Mouse (Mus musculus) heart, embryonic 10.5 days (tissue): ENCODE data around the gene Eif3k. TPM values are rescaled to one million over a fixed set of nuclear protein-coding genes. Genes with fewer than 3 reads are reported as not detected.

Source experiments
- DNase-seq: peaks from one replicate; pipeline ENCODE4 v3.0.0-alpha.2; 2017; ENCODE audit warnings: low spot score
- H3K27ac ChIP-seq: fragments of 300-500 bp; sonication (generic); 2 replicates; pipeline ENCODE4 v1.5.1; 2016; ENCODE audit warnings: mild to moderate bottlenecking
- H3K27me3 ChIP-seq: fragments of 300-500 bp; sonication (generic); 2 replicates; pipeline ENCODE4 v1.6.1; 2016; ENCODE audit warnings: mild to moderate bottlenecking; ENCODE audit not compliant: poor library complexity, insufficient read depth, severe bottlenecking
- H3K36me3 ChIP-seq: fragments of 300-500 bp; sonication (generic); 2 replicates; pipeline ENCODE4 v1.6.1; 2016; ENCODE audit warnings: mild to moderate bottlenecking, moderate library complexity
- H3K4me1 ChIP-seq: fragments of 300-500 bp; sonication (generic); 2 replicates; pipeline ENCODE4 v1.6.1; 2016; ENCODE audit warnings: mild to moderate bottlenecking
- H3K4me3 ChIP-seq: fragments of 300-500 bp; sonication (generic); 2 replicates; pipeline ENCODE4 v1.5.1; 2016; ENCODE audit warnings: mild to moderate bottlenecking, moderate library complexity
- H3K9me3 ChIP-seq: fragments of 300-500 bp; sonication (generic); 2 replicates; pipeline ENCODE4 v1.6.1; 2016; ENCODE audit warnings: mild to moderate bottlenecking, moderate library complexity
- WGBS: fragments of 180-500 bp; shearing (Covaris S2); methylation state at CpG from one replicate; pipeline ENCODE4 v1.1.7; 2016; 5-methylcytosine and 5-hydroxymethylcytosine counted together
- polyA plus RNA-seq: library from polyadenylated mRNA; unstranded; fragments of >200 nt; fragmentation: Nextera tagmentation; extraction: Ambion mirVana; gene quantifications from 2 replicates; pipeline ENCODE4 v1.2.1, GENCODE M21; 2016

Eif3k gene
- polyA plus RNA-seq, 1 experiment from 2014 or later, result 329 TPM

- Histone ChIP-seq H3K27ac (peak overlapping the region; percentile 96), H3K4me3 (no peak overlapping the region), H3K4me1 (peaks cover 36% of the 10 kb centered on the region), H3K36me3 (no peaks in the 10 kb centered on the region), H3K27me3 (no peaks in the 10 kb centered on the region), H3K9me3 (no peaks in the 10 kb centered on the region)
- 82% methylated on average over 3 of the region's 3 CpGs for WGBS
- DNase-seq, result no peak
Measured at GRCm38 (mm10) chr7:28963399-28963923, 18.2 kb downstream of the Eif3k start.

GRCm38 (mm10) chr7:28961927-28962670, 19.6 kb downstream of the Eif3k start, which contains the start of gene Actn4:
TSS of gene Actn4 (minus strand) at chr7:28962340.
- Histone ChIP-seq H3K27me3 (no peaks in the 10 kb centered on the region), H3K4me1 (peaks cover 49% of the 10 kb centered on the region), H3K9me3 (no peaks in the 10 kb centered on the region), H3K36me3 (no peaks in the 10 kb centered on the region), H3K27ac (peak within 1 kb of the TSS; percentile 96), H3K4me3 (peak within 1 kb of the TSS; percentile 100)
- DNase-seq, result peak; percentile 99
- under 1% methylated on average over 76 of the region's 76 CpGs for WGBS

GRCm38 (mm10) chr7:28961584-28961926, 20.1 kb downstream of the Eif3k start:
- no peaks in the 10 kb centered on the region for H3K36me3 ChIP-seq
- H3K4me1 ChIP-seq, result peaks cover 52% of the 10 kb centered on the region
- H3K4me3 ChIP-seq, result peak overlapping the region; percentile 100
- peak overlapping the region; percentile 96 for H3K27ac ChIP-seq
- H3K9me3 ChIP-seq, result no peaks in the 10 kb centered on the region
- WGBS, result under 1% methylated on average over 7 of the region's 7 CpGs
- no peaks in the 10 kb centered on the region for H3K27me3 ChIP-seq
- no peak for DNase-seq

GRCm38 (mm10) chr7:28960354-28961046, 21.2 kb downstream of the Eif3k start:
- H3K9me3 ChIP-seq, result no peaks in the 10 kb centered on the region
- H3K27ac ChIP-seq, result peak overlapping the region; percentile 96
- H3K4me3 ChIP-seq, result peak overlapping the region; percentile 100
- H3K36me3 ChIP-seq, result peaks cover 7% of the 10 kb centered on the region
- peaks cover 63% of the 10 kb centered on the region for H3K4me1 ChIP-seq
- 11% methylated on average over 9 of the region's 9 CpGs for WGBS
- DNase-seq, result no peak
- no peaks in the 10 kb centered on the region for H3K27me3 ChIP-seq

GRCm38 (mm10) chr7:28959505-28960045, 22.1 kb downstream of the Eif3k start:
- Histone ChIP-seq H3K4me1 (peaks cover 70% of the 10 kb centered on the region), H3K27me3 (no peaks in the 10 kb centered on the region), H3K4me3 (peak overlapping the region; percentile 100), H3K36me3 (peaks cover 8% of the 10 kb centered on the region), H3K27ac (peak overlapping the region; percentile 96), H3K9me3 (no peaks in the 10 kb centered on the region)
- DNase-seq, result no peak
- 23% methylated on average over 6 of the region's 6 CpGs for WGBS

- whole genome bisulfite sequencing, result 57% methylated on average over 1 of the region's 1 CpGs
- H3K27me3 ChIP-seq, result no peaks in the 10 kb centered on the region
- H3K27ac ChIP-seq, result peak overlapping the region; percentile 96; the same call in 1 of the 2 replicates
Measured at GRCm38 (mm10) chr7:28958770-28959169, 22.9 kb downstream of the Eif3k start.

GRCm38 (mm10) chr7:28957997-28958725, 23.5 kb downstream of the Eif3k start:
- WGBS, result 57% methylated on average over 1 of the region's 1 CpGs
- peaks cover 8% of the 10 kb centered on the region for H3K36me3 ChIP-seq
- no peaks in the 10 kb centered on the region for H3K27me3 ChIP-seq
- H3K4me1 ChIP-seq, result peaks cover 76% of the 10 kb centered on the region
- H3K4me3 ChIP-seq, result no peak overlapping the region; the same call in 1 of the 2 replicates
- H3K27ac ChIP-seq, result peak overlapping the region; percentile 62
- no peak for DNase-seq
- no peaks in the 10 kb centered on the region for H3K9me3 ChIP-seq

More at GRCm38 (mm10) chr7:28958770-28959169, 22.9 kb downstream of the Eif3k start:
- DNase-seq, result no peak
- Histone ChIP-seq H3K36me3 (peaks cover 8% of the 10 kb centered on the region), H3K4me3 (peak overlapping the region; percentile 100), H3K9me3 (no peaks in the 10 kb centered on the region), H3K4me1 (peaks cover 75% of the 10 kb centered on the region)

GRCm38 (mm10) chr7:28957286-28957685, 24.4 kb downstream of the Eif3k start:
- H3K27me3 ChIP-seq, result no peaks in the 10 kb centered on the region
- DNase-seq, result no peak
- no peak overlapping the region for H3K4me3 ChIP-seq
- H3K36me3 ChIP-seq, result peaks cover 8% of the 10 kb centered on the region
- peaks cover 78% of the 10 kb centered on the region for H3K4me1 ChIP-seq
- H3K27ac ChIP-seq, result no peak overlapping the region
- 67% methylated on average over 6 of the region's 6 CpGs for WGBS
- no peaks in the 10 kb centered on the region for H3K9me3 ChIP-seq

- Histone ChIP-seq H3K4me3 (no peak overlapping the region), H3K36me3 (peaks cover 11% of the 10 kb centered on the region), H3K27ac (no peak overlapping the region), H3K9me3 (no peaks in the 10 kb centered on the region), H3K4me1 (peaks cover 85% of the 10 kb centered on the region), H3K27me3 (no peaks in the 10 kb centered on the region)
- no peak for DNase-seq
- WGBS, result 87% methylated on average over 1 of the region's 1 CpGs
Measured at GRCm38 (mm10) chr7:28956270-28956669, 25.4 kb downstream of the Eif3k start.

GRCm38 (mm10) chr7:28955295-28955897, 26.3 kb downstream of the Eif3k start:
- no peak for DNase-seq
- Histone ChIP-seq H3K9me3 (no peaks in the 10 kb centered on the region), H3K27ac (peak overlapping the region; percentile 47; the same call in 1 of the 2 replicates), H3K4me1 (peaks cover 92% of the 10 kb centered on the region), H3K4me3 (no peak overlapping the region), H3K36me3 (peaks cover 18% of the 10 kb centered on the region), H3K27me3 (no peaks in the 10 kb centered on the region)
- WGBS, result 71% methylated on average over 5 of the region's 5 CpGs

- H3K36me3 ChIP-seq, result peaks cover 20% of the 10 kb centered on the region
- 81% methylated on average over 4 of the region's 4 CpGs for WGBS
- H3K9me3 ChIP-seq, result no peaks in the 10 kb centered on the region
- DNase-seq, result no peak
- no peaks in the 10 kb centered on the region for H3K27me3 ChIP-seq
- H3K4me1 ChIP-seq, result peaks cover 92% of the 10 kb centered on the region
- H3K4me3 ChIP-seq, result no peak overlapping the region
- 0 out of 2 replicates have a peak overlapping the region, but pooled peaks have one; percentile 47 for H3K27ac ChIP-seq
Measured at GRCm38 (mm10) chr7:28954773-28955172, 26.9 kb downstream of the Eif3k start.
